Mouse (Mus musculus) megakaryocyte, embryonic 14.5 days (primary cell): ENCODE data around the gene Gm17482.

Experiments used
- FLI1 ChIP-seq: IDR thresholded peaks from 2 replicates; pipeline ENCODE4 v1.6.1; 2012; ENCODE audit warnings: low read length, inconsistent platforms, mixed read lengths
- GATA1 ChIP-seq: IDR thresholded peaks from 3 replicates; pipeline ENCODE4 v1.6.1; 2012; ENCODE audit warnings: mixed read lengths, low read length, inconsistent platforms, borderline replicate concordance

GRCm38 (mm10) chr6:115210820-115211219 lies 16.3 kb upstream of the Gm17482 start:
- TF ChIP-seq GATA1 (no peak), FLI1 (no peak)
